Mouse (Mus musculus): ENCODE results near the gene Prss44.

Prss44 gene

GRCm38 (mm10) chr9:110833021-110833420, 19.2 kb downstream of the Prss44 start:
- DNase-seq: no peak

GRCm38 (mm10) chr9:110834411-110834810, 20.6 kb downstream of the Prss44 start, which contains the start of gene Prss45:
Prss45 (plus strand) TSS chr9:110834588.
- DNase-seq: no peak

GRCm38 (mm10) chr9:110834961-110835360, 21.2 kb downstream of the Prss44 start:
- DNase-seq: no peak

- DNase-seq: peak in 1 of 2 experiments; percentile 11
Measured at GRCm38 (mm10) chr9:110836112-110836511, 22.3 kb downstream of the Prss44 start.

- DNase-seq: no peak
Measured at GRCm38 (mm10) chr9:110840905-110841304, 27.1 kb downstream of the Prss44 start.

- DNase-seq: peak in 1 of 2 experiments; percentile 15
Measured at GRCm38 (mm10) chr9:110841438-110841837, 27.6 kb downstream of the Prss44 start.

GRCm38 (mm10) chr9:110844206-110844605, 30.4 kb downstream of the Prss44 start, which contains the start of gene Prss46:
Prss46 (plus strand) TSS chr9:110844506.
- no peak for DNase-seq

GRCm38 (mm10) chr9:110849162-110849561, 35.4 kb downstream of the Prss44 start:
- DNase-seq: no peak

- DNase-seq: no peak
Measured at GRCm38 (mm10) chr9:110855903-110856302, 42.1 kb downstream of the Prss44 start.

- no peak for DNase-seq
Measured at GRCm38 (mm10) chr9:110856920-110857319, 43.1 kb downstream of the Prss44 start.

GRCm38 (mm10) chr9:110857781-110858472, 44.1 kb downstream of the Prss44 start, which contains the start of gene Prss50:
Prss50 (plus strand) TSS chr9:110857967.
- DNase-seq: no peak

- no peak for DNase-seq
Measured at GRCm38 (mm10) chr9:110858523-110858922, 44.7 kb downstream of the Prss44 start.

- no peak for DNase-seq
Measured at GRCm38 (mm10) chr9:110858967-110859596, 45.3 kb downstream of the Prss44 start.

GRCm38 (mm10) chr9:110871030-110871429, 57.2 kb downstream of the Prss44 start:
- peak in 1 of 2 experiments; percentile 65 for DNase-seq

Measured in kidney, adult 8-10 months (tissue).